Mouse (Mus musculus) heart, adult 2 months (tissue): ENCODE measurements around the gene Nup133. TPM values are rescaled to one million over a fixed set of nuclear protein-coding genes. Genes with fewer than 3 reads are reported as not detected.

ENCODE experiments used
- DNase-seq, 2 experiments: peaks; one replicate each; pipeline ENCODE4 v3.0.0; 2021
- H3K27ac ChIP-seq: fragments of 200-600 bp; 2 replicates; pipeline ENCODE4 v1.8.1; 2022
- H3K27me3 ChIP-seq: fragments of 200-500 bp; 2 replicates; pipeline ENCODE4 v1.6.1; 2012; ENCODE audit warnings: mild to moderate bottlenecking, low read length, inconsistent platforms, mixed read lengths; ENCODE audit not compliant: control insufficient read depth, insufficient read depth
- H3K36me3 ChIP-seq: fragments of 200-500 bp; 2 replicates; pipeline ENCODE4 v1.6.1; 2012; ENCODE audit warnings: low read length, inconsistent platforms; ENCODE audit not compliant: control insufficient read depth, insufficient read depth
- H3K4me1 ChIP-seq: fragments of 200-500 bp; 2 replicates; pipeline ENCODE4 v1.6.1; 2011; ENCODE audit warnings: low read length; ENCODE audit not compliant: control insufficient read depth, insufficient read depth
- H3K4me3 ChIP-seq: fragments of 200-600 bp; 2 replicates; pipeline ENCODE4 v1.8.1; 2022
- H3K79me2 ChIP-seq: fragments of 200-500 bp; replicated peaks from 2 replicates; pipeline ENCODE4 v1.6.1; 2012; ENCODE audit warnings: mild to moderate bottlenecking, inconsistent platforms, low read length, moderate library complexity, mixed read lengths; ENCODE audit not compliant: control insufficient read depth, insufficient read depth
- H3K9ac ChIP-seq: fragments of 200-500 bp; 2 replicates; pipeline ENCODE4 v1.6.1; 2012; ENCODE audit warnings: low read depth, mild to moderate bottlenecking, control low read depth, inconsistent platforms, low read length, mixed read lengths
- CTCF ChIP-seq: fragments of 200-600 bp; IDR thresholded peaks from 2 replicates; pipeline ENCODE4 v1.8.1; 2022; ENCODE audit warnings: antibody characterized with exemption, mild to moderate bottlenecking, moderate library complexity
- EP300 ChIP-seq: fragments of 200-500 bp; IDR thresholded peaks from 2 replicates; pipeline ENCODE4 v1.6.1; 2011; ENCODE audit warnings: low read depth, low read length, control low read depth; ENCODE audit not compliant: insufficient read depth
- POLR2A ChIP-seq: fragments of 200-500 bp; IDR thresholded peaks from 2 replicates; pipeline ENCODE4 v1.6.1; 2011; ENCODE audit warnings: mild to moderate bottlenecking, low read depth, low read length, control low read depth; ENCODE audit not compliant: insufficient read depth
- WGBS: fragments of 180-500 bp; shearing (Covaris S2); methylation state at CpG from one replicate; pipeline ENCODE4 v1.1.7; 2018; 5-methylcytosine and 5-hydroxymethylcytosine counted together
- intact Hi-C: fragments of 180-260 bp; cut with DNase I; formaldehyde crosslinking; loops from one replicate; pipeline ENCODE4 v1.15.1; 2025
- polyA plus RNA-seq: library from polyadenylated mRNA; depleted of rRNA; stranded (reverse); fragments of >200 nt; gene quantifications from 2 replicates; pipeline ENCODE4 v1.2.3, GENCODE M21; 2012
- total RNA-seq, 2 experiments: library from RNA; stranded (reverse); gene quantifications; 2 replicates each; pipeline ENCODE4 v1.2.3; 2021

The Nup133 gene
- total and polyA plus RNA-seq, 3 experiments, result 7.2 to 10.8 (median 9.9) TPM

GRCm38 (mm10) chr8:123858941-123859647, 90.0 kb downstream of the Nup133 start:
- peak; percentile 93 to 94 for DNase-seq
- peak overlapping the region; percentile 86 for H3K9ac ChIP-seq
- H3K79me2 ChIP-seq, result no peaks in the 10 kb centered on the region
- TF ChIP-seq EP300 (no peak), CTCF (peak; percentile 59)
- intact Hi-C loops, result no loop called here
- no peaks in the 10 kb centered on the region for H3K36me3 ChIP-seq
- peak overlapping the region; percentile 70 for H3K4me3 ChIP-seq
- peak overlapping the region; percentile 63; the same call in 1 of the 2 replicates for H3K27ac ChIP-seq
- no peaks in the 10 kb centered on the region for H3K27me3 ChIP-seq
- under 1% methylated on average over 79 of the region's 79 CpGs for WGBS
- no peaks in the 10 kb centered on the region for H3K4me1 ChIP-seq

- TF ChIP-seq EP300 (no peak), CTCF (no peak), POLR2A (no peak)
- Histone ChIP-seq H3K79me2 (no peaks in the 10 kb centered on the region), H3K36me3 (no peaks in the 10 kb centered on the region), H3K27ac (peak overlapping the region; percentile 13; the same call in 1 of the 2 replicates), H3K27me3 (no peaks in the 10 kb centered on the region), H3K9ac (peak overlapping the region; percentile 70), H3K4me1 (no peaks in the 10 kb centered on the region), H3K4me3 (peak overlapping the region; percentile 70)
- intact Hi-C loops, result no loop called here
- DNase-seq, result peak in 1 of 2 experiments; percentile 23
- 4% methylated on average over 17 of the region's 17 CpGs for WGBS
These were observed 90.5 kb downstream of the Nup133 start for GRCm38 (mm10) chr8:123858574-123858940.

- TF ChIP-seq POLR2A (no peak), EP300 (no peak), CTCF (no peak)
These were observed 91.7 kb downstream of the Nup133 start for GRCm38 (mm10) chr8:123857361-123857760.

GRCm38 (mm10) chr8:123854733-123855475, 94.2 kb downstream of the Nup133 start:
- H3K27me3 ChIP-seq, result no peaks in the 10 kb centered on the region
- H3K9ac ChIP-seq, result no peak overlapping the region
- no peak for DNase-seq
- no peaks in the 10 kb centered on the region for H3K36me3 ChIP-seq
- no peak overlapping the region for H3K4me3 ChIP-seq
- H3K4me1 ChIP-seq, result no peaks in the 10 kb centered on the region
- no peaks in the 10 kb centered on the region for H3K79me2 ChIP-seq
- WGBS, result 84% methylated on average over 9 of the region's 9 CpGs
- H3K27ac ChIP-seq, result no peak overlapping the region
- intact Hi-C loops, result no loop called here
- no peak for TF ChIP-seq EP300
- no peak for TF ChIP-seq CTCF
- TF ChIP-seq POLR2A, result no peak

More at GRCm38 (mm10) chr8:123857361-123857760, 91.7 kb downstream of the Nup133 start:
- Histone ChIP-seq H3K79me2 (no peaks in the 10 kb centered on the region), H3K4me3 (no peak overlapping the region), H3K27ac (no peak overlapping the region), H3K9ac (no peak overlapping the region), H3K36me3 (no peaks in the 10 kb centered on the region), H3K4me1 (no peaks in the 10 kb centered on the region), H3K27me3 (no peaks in the 10 kb centered on the region)
- DNase-seq, result no peak
- WGBS, result 91% methylated on average over 3 of the region's 3 CpGs
- intact Hi-C loops, result no loop called here

- no peaks in the 10 kb centered on the region for H3K27me3 ChIP-seq
- H3K4me3 ChIP-seq, result no peak overlapping the region
- H3K36me3 ChIP-seq, result no peaks in the 10 kb centered on the region
- no peak overlapping the region for H3K9ac ChIP-seq
- no peaks in the 10 kb centered on the region for H3K4me1 ChIP-seq
- no peak overlapping the region for H3K27ac ChIP-seq
- TF ChIP-seq CTCF, result no peak
- no peak for TF ChIP-seq EP300
- TF ChIP-seq POLR2A, result no peak
- H3K79me2 ChIP-seq, result no peaks in the 10 kb centered on the region
- WGBS, result 90% methylated on average over 1 of the region's 1 CpGs
- intact Hi-C loops, result no loop called here
- DNase-seq, result no peak
These were observed 94.8 kb downstream of the Nup133 start for GRCm38 (mm10) chr8:123854252-123854651.

GRCm38 (mm10) chr8:123851590-123851989, 97.5 kb downstream of the Nup133 start:
- Histone ChIP-seq H3K79me2 (no peaks in the 10 kb centered on the region), H3K27me3 (no peaks in the 10 kb centered on the region), H3K27ac (no peak overlapping the region), H3K4me3 (no peak overlapping the region), H3K36me3 (no peaks in the 10 kb centered on the region), H3K9ac (no peak overlapping the region), H3K4me1 (no peaks in the 10 kb centered on the region)
- TF ChIP-seq CTCF (no peak), EP300 (no peak), POLR2A (no peak)
- no peak for DNase-seq
- 64% methylated on average over 5 of the region's 5 CpGs for WGBS
- intact Hi-C loops, result no loop called here
